Mouse (Mus musculus) testis, adult 2 months (tissue): ENCODE measurements around the gene Hist2h3b. TPM values are rescaled to one million over a fixed set of nuclear protein-coding genes. Genes with fewer than 3 reads are reported as not detected.
A peak's percentile ranks its signal among the peaks of the same experiment; 100 is the strongest.

ENCODE experiments used
- H3K27ac ChIP-seq: fragments of 200-500 bp; 2 replicates; pipeline ENCODE4 v1.5.1; 2012; ENCODE audit warnings: low read depth, low read length; ENCODE audit not compliant: control insufficient read depth, insufficient read depth
- H3K27me3 ChIP-seq: fragments of 200-500 bp; 2 replicates; pipeline ENCODE4 v1.6.1; 2012; ENCODE audit warnings: mild to moderate bottlenecking, low read length, moderate library complexity; ENCODE audit not compliant: control insufficient read depth, insufficient read depth
- H3K36me3 ChIP-seq: fragments of 200-500 bp; 2 replicates; pipeline ENCODE4 v1.6.1; 2012; ENCODE audit warnings: mild to moderate bottlenecking, low read length; ENCODE audit not compliant: control insufficient read depth, insufficient read depth
- H3K4me1 ChIP-seq: fragments of 200-500 bp; 2 replicates; pipeline ENCODE4 v1.6.1; 2012; ENCODE audit warnings: low read length; ENCODE audit not compliant: control insufficient read depth, insufficient read depth
- H3K4me3 ChIP-seq: fragments of 200-500 bp; 2 replicates; pipeline ENCODE4 v1.5.1; 2012; ENCODE audit warnings: low read depth, mild to moderate bottlenecking, low read length, moderate library complexity, mixed read lengths; ENCODE audit not compliant: control insufficient read depth
- CTCF ChIP-seq: fragments of 200-500 bp; IDR thresholded peaks from 2 replicates; pipeline ENCODE4 v1.5.1; 2012; ENCODE audit warnings: low read depth, mild to moderate bottlenecking, inconsistent platforms, low read length, moderate library complexity; ENCODE audit not compliant: control insufficient read depth, insufficient read depth, insufficient replicate concordance
- POLR2A ChIP-seq: fragments of 200-500 bp; IDR thresholded peaks from 2 replicates; pipeline ENCODE4 v1.6.1; 2012; ENCODE audit warnings: low read depth, mild to moderate bottlenecking, inconsistent platforms, low read length, moderate library complexity; ENCODE audit not compliant: control insufficient read depth
- polyA plus RNA-seq: library from polyadenylated mRNA; depleted of rRNA; stranded (reverse); fragments of >200 nt; gene quantifications from 2 replicates; pipeline ENCODE4 v1.2.3, GENCODE M21; 2012

Gene Hist2h3b
- polyA plus RNA-seq, 1 experiment: 6.2 TPM

DNA sequence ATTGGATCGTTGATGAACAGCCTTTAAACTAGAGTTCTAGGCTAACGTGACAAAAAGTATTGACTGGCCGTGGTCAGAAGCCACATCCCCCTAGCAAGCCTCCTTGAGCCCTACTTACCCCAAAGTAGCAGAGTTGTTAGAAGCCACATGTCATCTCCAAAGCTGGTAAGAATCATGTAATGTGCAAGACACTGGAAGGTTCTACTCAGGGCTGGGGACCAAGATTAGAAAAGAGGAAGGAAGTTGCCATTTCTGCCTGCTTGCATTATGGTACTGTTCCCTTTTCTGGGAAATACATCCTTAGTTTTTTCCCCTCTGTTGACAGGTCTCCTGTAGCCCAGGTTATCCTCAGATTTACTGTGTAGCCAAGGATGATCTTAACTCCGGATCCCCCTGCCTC is 25.3 kb downstream of the Hist2h3b start, which contains the start of gene Fcgr1:
Gene Fcgr1 (minus strand): TSS at position 183 of the 400 bp plus-strand sequence.
- Histone ChIP-seq H3K4me3 (no peak within 1 kb of the TSS), H3K27me3 (no peaks in the 10 kb centered on the region), H3K27ac (no peak within 1 kb of the TSS), H3K4me1 (no peaks in the 10 kb centered on the region), H3K36me3 (no peaks in the 10 kb centered on the region)
- TF ChIP-seq CTCF: no peak
- TF ChIP-seq POLR2A: no peak

DNA sequence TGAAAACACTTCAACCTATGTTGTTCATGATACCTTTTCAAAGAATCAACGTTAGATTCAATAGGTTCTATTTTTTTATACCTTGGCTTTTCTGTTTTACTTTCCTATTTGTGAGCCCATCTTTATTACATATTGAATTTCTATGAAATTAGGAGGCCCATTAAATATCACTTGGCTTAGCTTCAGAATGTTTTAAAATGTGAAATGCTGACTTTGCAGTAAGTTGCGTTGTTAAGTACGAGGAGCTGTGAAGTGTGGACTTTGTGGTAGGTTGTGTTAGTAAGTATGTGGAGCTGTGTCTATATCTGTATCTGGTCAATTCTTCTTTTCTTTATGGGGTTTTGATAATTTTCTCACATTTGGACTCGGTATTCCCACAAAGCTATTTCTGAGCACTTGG is 29.9 kb downstream of the Hist2h3b start:
- TF ChIP-seq CTCF (no peak), POLR2A (no peak)
- no peak overlapping the region for H3K27ac ChIP-seq
- H3K4me3 ChIP-seq: no peak overlapping the region
- H3K27me3 ChIP-seq: no peaks in the 10 kb centered on the region
- H3K4me1 ChIP-seq: no peaks in the 10 kb centered on the region
- H3K36me3 ChIP-seq: no peaks in the 10 kb centered on the region

DNA sequence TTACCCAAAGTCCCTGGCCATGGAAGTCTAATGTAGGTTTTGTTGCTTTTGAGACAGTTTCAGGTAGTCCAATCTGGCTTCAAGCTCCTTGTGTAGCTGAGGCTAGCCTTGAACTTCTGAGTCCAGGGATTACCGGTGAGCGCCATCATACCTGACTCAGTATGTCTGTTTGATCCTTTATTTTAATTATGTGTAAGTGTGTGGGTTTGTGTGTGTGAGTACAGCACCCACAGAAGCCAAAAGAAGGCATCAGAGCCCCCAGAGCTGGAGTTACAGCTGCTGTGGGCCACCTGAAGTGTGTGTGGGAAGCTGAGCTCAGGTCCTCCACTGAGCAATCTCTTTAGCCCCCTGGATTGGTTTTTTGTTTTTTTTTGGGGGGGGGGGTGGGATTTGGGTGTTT is 31.1 kb downstream of the Hist2h3b start:
- no peak overlapping the region for H3K4me3 ChIP-seq
- TF ChIP-seq POLR2A (no peak), CTCF (no peak)
- no peak overlapping the region for H3K27ac ChIP-seq
- no peaks in the 10 kb centered on the region for H3K36me3 ChIP-seq
- no peaks in the 10 kb centered on the region; the same call in 1 of the 2 replicates for H3K4me1 ChIP-seq
- H3K27me3 ChIP-seq: no peaks in the 10 kb centered on the region

DNA sequence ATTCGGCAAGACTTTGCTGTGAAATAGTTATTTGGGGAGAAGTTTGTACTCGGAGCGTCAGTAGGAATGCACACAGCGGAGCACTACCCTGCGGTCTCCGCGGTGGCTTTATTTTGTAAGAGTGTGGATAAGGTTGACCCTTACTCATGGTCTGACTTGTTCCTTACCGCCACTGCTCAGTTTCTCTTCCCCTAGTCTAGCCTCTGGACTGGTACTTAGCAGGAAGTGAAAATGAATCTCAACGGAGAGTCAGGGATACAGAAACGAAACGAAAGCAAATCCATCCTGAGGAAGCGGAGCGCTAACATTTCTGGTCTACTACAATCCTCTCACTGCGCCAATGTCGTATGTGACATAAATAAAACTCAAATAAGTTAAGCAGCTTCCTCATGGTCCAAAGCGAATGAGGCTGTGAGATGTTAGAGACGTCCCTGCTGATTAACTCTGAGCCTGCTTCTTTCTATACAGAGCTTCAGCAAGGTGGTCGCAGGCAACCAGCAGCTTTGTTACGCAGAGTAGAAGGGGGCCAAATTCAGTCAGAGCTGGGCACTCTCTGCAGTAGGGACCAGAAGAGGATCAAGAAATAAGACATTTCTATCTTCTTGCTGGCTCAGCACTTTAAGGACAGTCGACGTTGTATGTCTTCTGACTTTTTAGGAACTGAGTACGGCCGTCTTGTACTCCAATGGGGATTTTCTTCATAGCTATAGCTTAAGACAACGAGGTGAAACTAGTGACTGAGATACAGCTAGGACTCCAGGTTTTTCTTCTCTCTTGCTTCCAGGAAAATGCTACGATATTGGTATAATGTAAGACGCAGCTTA is 32.5 kb downstream of the Hist2h3b start:
- Histone ChIP-seq H3K27me3 (no peaks in the 10 kb centered on the region), H3K4me3 (peak overlapping the region; percentile 2)
- no peak for TF ChIP-seq POLR2A

DNA sequence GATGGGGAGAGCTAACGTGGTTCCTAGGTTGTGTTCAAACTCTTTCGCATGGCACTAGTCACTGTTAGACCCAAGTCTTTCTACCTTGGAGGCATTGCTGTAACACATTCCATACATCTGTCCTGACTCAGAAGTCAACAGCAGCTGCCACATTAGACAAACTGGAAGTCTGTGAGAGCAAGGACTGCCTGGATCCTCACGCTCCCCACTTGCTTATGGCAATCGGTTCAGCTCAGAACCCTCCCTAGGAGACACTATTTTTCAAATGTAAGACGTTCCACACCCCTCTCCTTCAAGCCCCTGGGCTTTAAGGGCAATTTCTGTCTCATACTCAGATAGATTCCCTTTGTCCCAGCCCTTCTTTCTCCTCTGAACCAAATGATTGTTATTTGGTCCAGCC is 33.6 kb downstream of the Hist2h3b start:
- Histone ChIP-seq H3K27me3 (no peaks in the 10 kb centered on the region), H3K27ac (no peak overlapping the region), H3K4me1 (no peaks in the 10 kb centered on the region; the same call in 1 of the 2 replicates), H3K4me3 (no peak overlapping the region), H3K36me3 (no peaks in the 10 kb centered on the region)
- TF ChIP-seq CTCF (no peak), POLR2A (no peak)

More for the DNA sequence above, 32.5 kb downstream of the Hist2h3b start:
- H3K36me3 ChIP-seq: no peaks in the 10 kb centered on the region
- H3K27ac ChIP-seq: no peak overlapping the region
- H3K4me1 ChIP-seq: no peaks in the 10 kb centered on the region; the same call in 1 of the 2 replicates

DNA sequence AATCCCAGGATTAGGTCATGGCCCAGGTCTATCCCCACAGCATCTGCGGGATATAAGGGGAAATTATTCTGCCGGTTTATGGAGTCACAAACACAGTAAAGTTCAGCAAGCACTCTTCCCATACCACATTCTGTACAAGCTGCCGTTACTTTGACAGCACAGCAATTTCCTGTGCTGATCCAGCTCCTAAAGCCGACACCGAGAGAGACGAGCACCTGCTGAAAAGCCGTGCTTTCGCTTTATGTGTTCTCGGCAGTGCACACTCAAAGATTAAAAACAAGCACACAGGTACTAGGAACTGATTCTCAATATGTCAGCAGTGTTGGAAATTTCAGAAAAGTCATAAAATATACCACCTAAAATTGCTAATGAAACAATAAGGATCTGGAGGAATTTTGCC is 38.1 kb downstream of the Hist2h3b start:
- TF ChIP-seq POLR2A (no peak), CTCF (no peak)
- Histone ChIP-seq H3K36me3 (no peaks in the 10 kb centered on the region), H3K4me3 (no peak overlapping the region), H3K4me1 (no peaks in the 10 kb centered on the region; the same call in 1 of the 2 replicates), H3K27ac (no peak overlapping the region), H3K27me3 (no peaks in the 10 kb centered on the region)

DNA sequence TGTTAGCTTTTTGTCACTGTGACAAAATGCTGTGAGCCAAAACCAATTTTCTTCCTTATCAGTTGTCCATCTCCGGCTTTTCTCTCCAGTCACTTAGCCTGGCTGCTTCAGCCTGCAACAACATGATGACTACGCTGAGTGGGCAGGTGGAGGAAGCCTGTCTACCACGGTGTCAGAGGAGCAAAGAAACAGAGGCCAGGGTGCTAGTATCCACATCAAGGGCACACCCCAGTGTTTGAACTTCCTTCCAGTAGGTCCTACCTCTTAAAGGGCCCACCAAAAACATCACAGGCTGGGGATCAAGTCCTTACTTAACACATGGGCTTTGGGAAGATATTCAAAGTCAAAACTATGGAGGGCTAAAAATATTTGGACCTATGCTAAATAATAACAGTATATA is 41.0 kb downstream of the Hist2h3b start:
- TF ChIP-seq CTCF (no peak), POLR2A (no peak)
- no peaks in the 10 kb centered on the region for H3K36me3 ChIP-seq
- no peaks in the 10 kb centered on the region; the same call in 1 of the 2 replicates for H3K4me1 ChIP-seq
- no peaks in the 10 kb centered on the region for H3K27me3 ChIP-seq
- H3K27ac ChIP-seq: no peak overlapping the region
- H3K4me3 ChIP-seq: no peak overlapping the region
